Mouse (Mus musculus): ENCODE data around the gene P2rx4.

- TF ChIP-seq GATA1 (IDR thresholded peaks at IDR 0.05; ENCODE audit: low read length) (no peak; the same call in 1 of the 2 replicates), TAL1 (IDR thresholded peaks at IDR 0.05; ENCODE audit: low read length) (no peak)
Observed at GRCm38 (mm10) chr5:122708819-122709218, 1.5 kb downstream of the P2rx4 start.
